Mouse (Mus musculus) ovary, postnatal 14 days (tissue): ENCODE data around the gene Sptbn1.

Experiments used
- DNase-seq: peaks from one replicate; pipeline ENCODE4 v3.0.0; 2022; ENCODE audit warnings: low spot score

Gene Sptbn1

GRCm38 (mm10) chr11:30211663-30212416 lies 56.1 kb downstream of the Sptbn1 start:
- DNase-seq = no peak

DNA sequence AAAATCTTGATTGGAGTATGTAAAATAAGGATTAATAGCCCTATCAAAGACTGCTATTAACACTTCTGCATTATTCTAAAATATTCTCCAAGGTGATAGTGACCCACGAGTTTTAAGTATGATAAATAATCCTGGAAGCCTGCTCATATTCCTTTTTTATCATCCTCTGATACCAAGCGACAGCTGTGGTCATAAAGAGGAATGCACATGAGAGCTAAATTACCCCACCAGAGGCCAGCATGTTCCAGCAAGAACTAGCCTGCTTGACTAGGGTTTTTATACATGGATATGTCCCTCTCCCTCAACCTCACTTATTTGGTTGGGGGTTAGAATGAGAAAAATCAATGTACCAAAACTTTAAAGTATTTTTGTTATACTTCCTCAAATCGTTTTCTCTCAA lies 56.8 kb downstream of the Sptbn1 start:
- DNase-seq = no peak

GRCm38 (mm10) chr11:30210100-30210811 lies 57.7 kb downstream of the Sptbn1 start:
- no peak for DNase-seq

- peak; percentile 12 for DNase-seq
These were observed 58.5 kb downstream of the Sptbn1 start for GRCm38 (mm10) chr11:30209495-30209894.

GRCm38 (mm10) chr11:30204398-30204797 lies 63.6 kb downstream of the Sptbn1 start:
- no peak for DNase-seq

DNA sequence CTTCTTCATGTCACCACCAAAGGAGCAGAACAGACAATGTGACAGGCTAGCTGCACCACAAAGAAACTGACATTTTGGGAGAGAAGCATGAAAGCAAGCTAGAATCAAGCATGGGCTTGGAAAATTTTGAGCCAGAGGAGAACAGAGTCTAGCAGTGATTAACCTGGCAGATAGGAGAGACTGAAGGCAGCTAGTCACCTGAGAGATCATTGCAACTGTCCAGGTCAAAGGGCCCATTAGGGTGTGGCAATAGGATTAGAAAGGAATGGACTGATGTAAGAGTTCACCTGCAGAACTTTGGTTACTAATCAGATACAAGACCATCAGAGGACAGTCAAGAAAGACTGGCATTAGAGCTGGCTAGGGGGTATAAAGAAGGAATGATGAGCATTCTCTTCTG lies 67.6 kb downstream of the Sptbn1 start:
- no peak for DNase-seq

DNA sequence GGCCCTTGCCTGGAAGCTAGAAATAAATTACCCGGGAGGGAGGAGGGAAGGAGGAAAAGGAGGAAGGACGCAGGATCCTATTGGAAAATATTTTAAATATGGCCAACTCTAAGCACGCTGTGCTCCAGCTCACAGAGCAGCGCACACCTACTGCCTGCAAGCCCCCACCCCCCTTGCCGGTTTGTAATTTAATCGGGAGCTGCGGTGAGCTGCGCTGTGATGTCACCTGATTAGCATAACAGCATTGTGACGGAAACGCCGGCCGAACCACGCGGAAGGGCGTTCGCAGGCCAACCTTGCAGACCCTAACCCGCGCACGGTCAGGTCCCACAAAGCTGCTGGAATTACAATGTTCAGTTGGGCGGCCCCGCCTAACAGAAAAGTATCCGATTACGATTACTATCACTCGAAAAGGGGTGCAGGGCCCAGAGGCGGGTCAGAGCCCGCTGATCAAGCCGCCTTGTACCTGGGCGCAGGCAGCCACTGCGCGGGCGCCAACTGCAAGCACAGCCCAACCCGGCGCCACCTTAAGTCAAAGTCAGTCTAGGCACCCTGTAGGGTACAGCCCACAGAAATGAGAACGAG lies 69.8 kb downstream of the Sptbn1 start:
- DNase-seq = peak; percentile 46

DNA sequence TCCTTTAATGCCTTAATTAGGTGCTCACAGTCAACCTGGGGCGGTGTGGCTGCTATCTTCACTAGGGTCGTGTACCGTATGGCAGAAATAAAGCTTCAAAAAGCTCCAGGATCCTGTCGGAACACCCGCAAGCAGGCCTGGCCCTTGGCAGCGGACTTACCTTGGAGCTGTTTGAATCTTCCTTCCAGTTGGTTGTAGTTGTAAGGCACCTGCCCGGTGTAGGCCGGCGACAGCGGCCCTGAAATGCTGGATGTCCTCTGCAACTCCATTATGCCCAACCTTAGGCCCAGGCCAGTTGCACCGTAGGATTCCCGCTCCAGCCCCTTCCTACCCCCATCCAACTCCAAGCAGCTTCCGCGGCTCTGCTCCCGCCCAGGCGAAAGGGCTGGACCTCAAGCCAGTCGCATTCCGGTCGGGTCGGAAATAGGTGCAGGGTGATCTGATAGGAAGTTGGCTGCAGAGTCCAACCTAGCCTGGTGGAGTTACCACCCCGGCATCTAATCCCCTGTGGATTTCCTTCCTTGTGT lies 70.3 kb downstream of the Sptbn1 start:
- peak; percentile 27 for DNase-seq

DNA sequence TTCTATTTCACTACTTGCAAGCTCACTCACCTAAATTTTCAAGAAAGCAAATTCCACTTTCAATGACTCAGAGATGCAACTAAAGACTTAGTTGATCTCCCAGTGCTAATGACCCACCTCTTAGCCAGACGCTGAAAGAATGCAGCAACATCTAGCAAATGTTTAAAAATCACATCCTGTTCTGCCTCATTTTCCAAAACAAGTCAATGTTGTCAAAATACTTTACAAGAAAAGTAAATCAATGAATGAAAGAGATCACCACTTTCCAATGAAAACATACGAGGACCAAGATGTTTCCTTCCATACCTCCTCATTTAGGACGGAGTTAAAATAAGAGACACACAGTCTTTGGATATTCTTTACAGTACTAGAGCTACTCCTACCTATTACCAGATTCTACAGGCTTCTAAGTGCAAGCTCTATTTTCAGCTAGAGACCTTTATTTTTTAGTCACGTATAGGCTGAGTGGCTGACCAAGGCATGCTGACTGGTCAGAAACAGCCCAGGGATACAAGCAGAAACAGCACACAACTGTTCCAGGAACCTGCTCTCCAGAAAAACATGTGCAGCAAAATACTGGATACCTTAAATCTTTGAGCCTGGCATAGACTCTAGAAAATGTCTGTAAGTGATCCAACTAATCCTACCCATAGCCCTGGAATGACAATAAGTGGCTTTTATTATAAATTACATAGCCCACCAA lies 71.5 kb downstream of the Sptbn1 start:
- no peak for DNase-seq

GRCm38 (mm10) chr11:30195756-30196155 lies 72.2 kb downstream of the Sptbn1 start:
- no peak for DNase-seq

GRCm38 (mm10) chr11:30194800-30195199 lies 73.2 kb downstream of the Sptbn1 start:
- DNase-seq = no peak

DNA sequence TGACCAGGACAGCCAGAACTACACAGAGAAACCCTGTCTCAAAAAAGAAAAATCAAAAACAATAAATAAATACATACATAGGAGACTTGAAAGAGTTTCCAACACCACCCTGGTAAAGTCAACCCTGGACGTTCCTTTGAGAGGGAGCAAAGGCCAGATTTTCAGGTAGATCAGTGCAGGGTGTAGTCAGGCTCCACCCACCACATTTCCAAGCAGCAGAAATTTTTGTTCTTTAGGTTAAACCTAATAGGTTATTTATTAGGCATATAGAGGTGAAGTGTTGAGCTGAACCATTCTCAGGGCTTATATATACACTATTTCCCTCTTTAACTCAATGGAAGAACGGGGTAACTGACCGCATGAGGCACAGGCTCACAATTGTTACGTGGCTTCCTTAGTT lies 77.0 kb downstream of the Sptbn1 start:
- DNase-seq = no peak

DNA sequence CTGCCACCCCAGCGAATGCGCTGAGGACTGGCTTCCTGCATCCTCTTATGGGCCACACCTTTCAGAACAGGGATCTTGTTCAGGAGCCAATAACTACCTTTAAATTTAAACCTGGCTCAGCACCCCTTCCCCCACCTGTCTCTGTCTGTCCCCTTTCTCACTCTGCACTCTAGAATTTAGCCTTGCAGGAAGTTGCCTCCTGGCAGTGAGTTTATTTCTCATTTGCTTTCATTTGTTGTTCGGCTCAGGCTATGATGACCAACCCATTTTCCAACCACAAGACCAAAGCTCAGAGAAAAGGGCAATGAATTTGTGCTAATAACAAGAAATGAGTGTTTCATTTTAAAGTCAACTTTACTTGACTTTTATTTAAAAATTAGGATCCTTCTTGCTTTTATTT lies 77.9 kb downstream of the Sptbn1 start:
- DNase-seq = no peak

DNA sequence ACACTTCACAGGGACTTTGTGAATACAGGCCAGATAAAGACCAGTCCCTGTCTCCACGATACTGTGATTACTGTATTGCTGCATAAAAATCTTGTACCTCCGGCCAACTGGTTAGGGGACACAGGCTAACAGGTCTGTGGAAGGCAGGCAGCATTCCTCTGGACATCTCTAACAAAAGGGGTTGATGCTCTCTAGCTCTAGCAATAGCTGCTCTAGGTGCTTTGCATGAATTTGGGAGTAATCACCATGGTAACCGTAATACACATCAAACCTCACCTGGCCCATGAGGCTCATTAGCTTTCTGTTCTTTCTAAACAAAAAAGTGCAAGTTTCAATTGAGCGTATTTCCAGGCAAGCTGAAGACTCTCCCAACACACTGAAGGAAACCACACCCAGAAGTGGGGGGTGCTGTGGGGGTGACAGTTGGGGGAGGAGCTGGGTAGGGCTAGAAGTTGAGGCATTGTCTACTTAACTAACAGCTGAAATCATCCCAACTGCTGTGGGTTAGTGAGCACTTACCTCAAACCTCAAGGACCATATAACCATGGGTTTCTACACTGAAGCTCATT lies 81.0 kb downstream of the Sptbn1 start:
- DNase-seq = no peak

DNA sequence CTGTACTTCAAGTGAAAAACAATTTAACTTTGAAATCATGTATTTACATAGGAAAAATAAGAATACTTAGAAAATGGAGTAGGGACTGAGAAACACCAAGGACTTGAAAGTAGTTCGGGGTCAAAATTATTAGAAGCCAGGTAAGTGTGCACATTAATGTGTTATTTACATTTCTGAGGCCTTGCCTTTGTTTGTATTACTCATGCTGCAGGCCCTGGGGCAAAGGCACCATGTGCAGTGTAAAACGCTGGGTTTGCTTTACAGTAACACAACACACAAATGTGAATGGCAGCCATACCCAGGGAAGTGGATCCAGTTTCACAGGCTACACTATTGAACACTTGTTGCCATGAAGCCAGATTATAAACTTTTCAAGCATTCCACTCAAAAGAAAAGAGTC lies 83.4 kb downstream of the Sptbn1 start:
- no peak for DNase-seq

- no peak for DNase-seq
These were observed 85.1 kb downstream of the Sptbn1 start for GRCm38 (mm10) chr11:30182716-30183411.

DNA sequence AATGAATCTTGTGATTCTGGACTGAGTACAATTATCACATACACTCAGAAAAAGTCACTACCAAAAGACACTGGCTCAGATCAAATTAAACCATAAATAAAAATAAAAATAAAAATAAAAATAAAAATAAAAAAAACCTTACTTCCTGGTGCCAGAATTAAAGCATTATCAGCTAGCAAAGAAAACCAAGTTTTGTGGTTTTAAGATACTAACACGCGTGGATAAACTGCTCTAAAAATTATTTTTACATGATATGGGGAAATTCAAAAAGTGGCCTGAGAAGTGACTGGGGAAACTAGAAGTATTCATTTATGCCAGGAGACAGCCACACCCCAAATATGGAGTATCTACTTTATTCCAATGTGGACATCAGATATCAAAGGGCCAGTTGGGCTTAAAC lies 89.8 kb downstream of the Sptbn1 start:
- no peak for DNase-seq

- no peak for DNase-seq
These were observed 90.7 kb downstream of the Sptbn1 start for GRCm38 (mm10) chr11:30177145-30177840.

GRCm38 (mm10) chr11:30176111-30176510 lies 91.9 kb downstream of the Sptbn1 start:
- DNase-seq = no peak

DNA sequence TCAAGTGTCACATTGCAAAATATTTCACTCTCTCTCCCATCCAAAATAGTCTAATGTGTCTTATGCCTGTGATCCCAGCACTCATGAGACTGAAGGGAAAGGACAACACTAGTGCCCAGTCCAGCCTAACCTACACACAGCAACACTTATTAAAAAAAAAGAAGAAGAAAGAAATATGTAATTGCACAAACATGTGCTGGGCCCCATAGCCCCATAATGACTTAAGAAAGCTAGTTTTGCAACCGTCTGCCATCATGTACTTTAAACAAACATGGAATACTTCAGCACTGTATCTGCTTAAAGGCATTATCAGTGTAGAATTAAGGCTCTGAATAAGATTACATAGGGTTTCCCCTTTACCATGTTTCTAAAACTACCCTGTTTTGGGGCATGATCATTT lies 92.4 kb downstream of the Sptbn1 start:
- no peak for DNase-seq
